Mouse (Mus musculus) telencephalon, adult 2 months (tissue): ENCODE measurements around the gene Stk11.

Source experiments
- DNase-seq: peaks from one replicate; pipeline ENCODE4 v3.0.0-alpha.2; 2011; ENCODE audit warnings: low read depth, low spot score

Gene Stk11

DNA sequence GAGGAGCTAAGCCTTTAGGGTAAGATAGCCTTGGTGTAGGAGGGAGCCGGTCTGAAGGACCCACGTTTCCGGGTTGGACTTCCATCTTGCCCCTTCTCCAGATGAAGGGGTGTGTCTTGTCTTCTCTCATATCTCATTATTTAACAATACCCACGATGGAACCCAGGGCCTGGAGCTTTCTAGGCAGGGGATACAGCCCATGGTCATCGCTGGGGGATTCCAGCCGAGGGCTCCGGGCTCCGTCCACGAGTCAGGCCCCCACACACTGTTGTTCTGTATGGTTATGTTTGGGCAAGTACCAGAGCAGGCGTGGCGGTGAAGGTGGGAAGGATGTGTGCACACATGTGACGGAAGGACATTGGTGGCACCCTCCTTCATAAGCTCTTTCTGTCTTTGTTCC, 28.6 kb downstream of the Stk11 start:
- no peak for DNase-seq

- DNase-seq, result no peak
Measured at GRCm38 (mm10) chr10:80144864-80145838, 29.5 kb downstream of the Stk11 start.

- DNase-seq, result no peak
Measured at GRCm38 (mm10) chr10:80145896-80146295, 30.3 kb downstream of the Stk11 start.

- DNase-seq, result no peak
Measured at GRCm38 (mm10) chr10:80146568-80147011, 31.0 kb downstream of the Stk11 start.

DNA sequence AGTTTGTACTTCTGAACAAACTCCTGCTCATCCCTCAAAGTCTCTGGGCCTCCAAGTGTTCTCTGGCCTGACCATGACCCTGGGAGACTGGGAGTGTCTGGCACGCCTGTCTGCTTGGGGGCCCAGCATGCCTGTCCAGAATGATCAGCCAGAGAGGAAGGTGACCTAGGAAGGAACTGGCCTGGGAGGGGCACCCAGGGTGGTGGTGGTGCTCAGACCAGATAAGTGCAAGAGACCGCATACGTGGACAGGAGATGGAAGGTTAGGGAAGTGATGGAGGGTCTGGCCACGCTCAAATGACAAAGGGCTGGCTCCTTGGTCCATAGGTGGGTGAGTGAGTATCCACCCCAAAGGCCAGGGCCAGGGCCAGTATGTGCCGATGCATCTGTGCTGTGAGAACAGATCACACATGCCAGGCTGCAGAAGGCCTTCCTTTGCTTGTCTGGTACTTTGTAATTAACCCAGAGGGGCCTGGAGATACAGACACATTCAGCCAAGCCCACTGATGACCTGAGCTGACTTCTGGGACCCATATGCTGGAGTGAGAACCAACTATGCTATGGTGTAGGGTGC, 31.6 kb downstream of the Stk11 start:
- no peak for DNase-seq

DNA sequence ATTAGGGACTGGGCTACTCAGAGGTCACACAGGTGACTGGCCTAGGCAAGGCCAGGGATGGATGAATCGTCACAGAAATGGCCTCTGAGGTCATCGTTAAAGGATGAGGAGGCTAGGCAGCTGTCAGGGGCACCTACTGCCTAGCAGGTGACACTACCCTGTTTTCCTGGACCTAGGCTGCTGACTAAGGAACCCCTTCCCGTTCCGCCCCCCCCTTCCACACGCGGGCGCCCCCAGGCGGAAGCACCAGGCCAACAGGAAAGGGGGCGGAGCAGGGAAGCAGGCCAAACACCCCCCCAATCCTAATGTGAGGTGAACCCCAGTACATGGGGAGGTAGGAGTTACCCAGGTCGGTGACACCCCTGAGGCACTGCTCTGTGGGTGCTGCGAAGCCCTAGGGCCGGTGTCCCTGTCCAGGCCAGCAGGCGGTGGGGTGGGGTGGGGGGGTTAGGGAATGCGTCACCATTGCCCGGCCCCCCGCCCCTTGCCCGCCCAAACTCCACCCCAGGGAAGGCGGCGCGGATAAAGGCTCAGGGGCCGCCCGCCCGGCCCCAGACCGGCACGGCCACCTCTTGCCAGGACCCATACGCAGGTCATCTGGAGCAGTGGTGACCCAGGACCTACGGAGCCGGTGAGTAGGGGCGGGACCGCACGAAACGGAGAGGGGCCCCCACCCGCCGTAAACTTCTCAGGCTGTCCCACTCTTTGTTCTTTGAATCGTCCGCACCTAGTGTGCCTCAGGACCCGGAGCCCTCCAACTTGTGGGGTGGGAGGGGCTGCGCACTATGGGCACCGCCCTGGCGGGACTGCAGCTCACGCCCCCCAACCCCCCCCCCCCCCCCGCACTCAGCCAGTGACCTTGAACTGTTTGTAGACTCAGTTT, 32.4 kb downstream of the Stk11 start, which contains the start of gene Midn:
TSS of gene Midn (plus strand) at position 554 of the 883 bp plus-strand sequence.
- DNase-seq, result no peak

GRCm38 (mm10) chr10:80148610-80149290, 33.1 kb downstream of the Stk11 start:
- peak; percentile 81 for DNase-seq

GRCm38 (mm10) chr10:80149291-80150225, 34.0 kb downstream of the Stk11 start:
- DNase-seq, result peak; percentile 98

DNA sequence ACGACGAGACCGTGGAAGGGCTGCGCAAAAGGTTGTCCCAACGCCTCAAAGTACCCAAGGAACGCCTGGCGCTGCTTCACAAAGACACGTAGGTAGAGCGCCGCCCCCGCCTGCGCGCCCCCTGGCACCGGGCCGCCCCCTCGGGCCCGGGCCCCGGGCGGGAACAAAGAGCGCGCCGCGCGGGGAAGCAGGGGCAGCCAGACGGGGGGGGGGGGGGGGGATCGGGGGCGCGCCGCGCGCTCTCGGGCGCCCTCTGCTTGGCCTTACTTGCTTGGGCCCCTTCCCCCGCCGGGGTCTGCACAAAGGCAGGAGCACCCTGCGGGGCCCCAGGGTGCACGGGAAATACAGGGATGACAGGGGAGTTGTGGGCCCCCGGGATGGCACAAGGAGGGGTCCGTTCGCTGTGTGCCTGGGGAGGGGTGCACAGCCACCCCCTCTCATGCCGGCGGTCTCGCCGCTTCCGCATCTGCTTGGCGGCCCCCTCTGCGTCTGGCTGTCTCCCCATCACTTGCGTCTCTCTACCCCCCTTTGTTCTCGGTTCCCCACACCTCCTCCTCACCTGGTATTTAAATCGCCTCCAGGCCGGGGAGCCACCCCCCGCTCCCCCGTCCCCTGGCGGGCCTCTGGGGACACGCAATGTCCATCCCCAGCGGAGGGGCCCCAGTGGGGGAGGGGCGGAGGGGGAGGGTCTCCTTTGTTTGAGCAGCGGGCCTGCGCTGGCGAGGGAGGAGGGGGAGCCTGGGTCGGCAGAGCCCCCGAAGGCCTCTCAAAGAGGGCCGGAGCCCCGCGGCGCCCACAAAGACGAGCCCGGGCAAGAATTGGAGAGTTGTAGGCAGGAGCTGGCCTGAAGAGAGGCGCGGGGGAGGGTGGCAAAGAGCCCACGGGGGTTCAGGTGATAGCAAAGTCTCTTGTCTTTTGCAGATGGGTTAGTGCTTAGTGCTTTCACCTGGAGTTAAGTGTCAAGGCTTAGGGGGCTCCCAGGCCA, 34.9 kb downstream of the Stk11 start:
- no peak for DNase-seq

- DNase-seq, result no peak
Measured at GRCm38 (mm10) chr10:80151211-80152034, 35.8 kb downstream of the Stk11 start.

DNA sequence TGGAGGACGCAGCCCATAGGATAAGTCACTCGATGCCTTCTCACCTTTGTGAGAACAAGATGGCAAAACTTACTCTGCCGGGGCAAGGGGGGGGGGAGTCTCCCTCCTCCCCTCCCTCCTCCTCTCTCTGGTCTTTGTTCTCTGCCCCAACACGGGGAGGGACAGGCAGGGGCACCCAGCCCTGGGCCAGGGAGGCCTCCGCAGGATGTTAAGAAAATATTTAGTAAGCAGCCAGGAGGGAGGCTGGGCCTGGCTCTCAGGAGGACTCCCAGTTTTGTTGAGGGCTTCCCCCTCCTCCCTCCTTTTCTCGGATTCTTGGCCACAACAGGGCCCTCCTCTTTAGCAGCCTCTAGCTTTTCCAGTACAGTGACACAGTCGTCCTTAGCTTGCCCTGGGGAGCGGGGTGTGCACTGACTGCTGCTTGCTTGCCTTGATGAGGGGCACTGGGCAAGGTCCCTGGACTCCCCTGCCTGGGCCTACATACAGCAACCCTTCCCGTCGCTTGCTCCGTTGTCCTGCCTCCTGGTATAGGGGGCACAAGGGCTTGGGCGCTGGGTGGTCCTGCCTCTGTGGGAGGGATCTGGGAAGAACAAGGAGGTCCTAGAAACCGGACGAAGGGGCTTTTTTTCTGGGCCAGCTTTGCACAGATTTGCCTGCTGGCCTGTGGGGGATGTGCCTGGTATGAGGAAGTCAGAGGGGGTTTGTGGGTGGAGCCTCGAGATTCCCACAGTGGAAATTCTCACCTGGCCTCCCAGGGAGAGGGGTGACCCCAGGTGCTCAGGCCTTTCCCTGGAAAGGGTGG, 36.7 kb downstream of the Stk11 start:
- DNase-seq, result no peak

- DNase-seq, result no peak
Measured at GRCm38 (mm10) chr10:80152873-80153260, 37.3 kb downstream of the Stk11 start.

GRCm38 (mm10) chr10:80153713-80154112, 38.1 kb downstream of the Stk11 start:
- DNase-seq, result no peak

DNA sequence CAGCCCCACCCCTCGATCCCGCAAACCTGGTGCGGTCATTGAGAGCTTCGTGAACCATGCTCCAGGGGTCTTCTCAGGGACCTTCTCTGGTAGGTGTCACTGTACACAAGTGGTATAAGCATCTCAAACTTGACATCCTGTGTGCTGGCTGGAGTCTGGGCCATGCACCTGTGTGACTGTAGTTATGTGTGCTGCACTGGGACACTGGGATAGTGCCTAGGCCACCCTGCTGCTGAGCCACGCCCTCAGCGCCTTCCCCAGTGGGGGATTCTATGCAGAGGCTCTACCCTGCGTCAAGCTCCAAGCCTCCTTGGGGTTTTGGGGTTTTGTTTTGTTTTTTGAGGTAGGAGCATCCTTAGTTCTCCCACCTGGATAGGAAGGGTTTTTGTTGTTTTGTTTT, 38.8 kb downstream of the Stk11 start:
- DNase-seq, result no peak

DNA sequence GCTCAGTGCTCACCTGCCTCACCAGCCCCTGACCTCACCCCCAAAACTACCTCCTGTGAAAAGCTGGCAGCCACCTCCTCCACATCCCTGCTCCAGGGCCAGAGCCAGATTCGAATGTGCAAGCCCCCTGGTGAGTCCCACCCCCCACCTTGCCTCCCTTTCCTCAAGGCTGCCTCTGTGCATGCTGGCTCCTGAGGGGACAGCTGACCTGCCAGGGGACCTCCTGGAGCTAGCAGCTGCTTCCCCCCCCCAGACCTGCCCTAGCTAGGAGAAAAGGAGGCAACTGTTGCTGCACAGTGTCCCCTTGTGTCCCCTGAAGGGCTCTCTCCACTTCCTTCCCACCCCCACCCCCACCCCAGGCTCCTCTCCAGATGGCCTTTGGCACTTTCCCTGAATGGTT, 39.7 kb downstream of the Stk11 start:
- DNase-seq, result no peak

GRCm38 (mm10) chr10:80156002-80156751, 40.6 kb downstream of the Stk11 start:
- no peak for DNase-seq

DNA sequence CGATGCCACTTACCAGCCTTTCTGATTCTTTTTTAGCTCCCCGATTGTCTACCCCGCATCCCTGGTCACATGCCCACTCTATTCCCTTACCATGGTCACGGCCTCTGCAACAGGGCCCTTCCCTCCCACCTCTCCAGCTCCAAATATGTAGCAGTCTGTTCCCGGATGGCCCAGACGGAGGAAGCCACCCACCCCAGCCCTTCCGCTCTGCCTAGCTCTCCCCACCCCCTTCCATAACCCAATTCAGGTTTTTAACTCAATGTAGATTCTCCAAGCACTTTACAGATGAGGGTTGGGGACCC, 41.1 kb downstream of the Stk11 start:
- DNase-seq, result no peak
